Mouse (Mus musculus) right cerebral cortex, postnatal 14 days (tissue): ENCODE measurements around the gene Sept1.
"Not testable (repeated sequence)": the region's sequence is repeated elsewhere in the genome, so short reads cannot be mapped to it uniquely, and the experiment has no call there.

Experiments
- DNase-seq: peaks from one replicate; pipeline ENCODE4 v3.0.0; 2022

Sept1 gene

DNA sequence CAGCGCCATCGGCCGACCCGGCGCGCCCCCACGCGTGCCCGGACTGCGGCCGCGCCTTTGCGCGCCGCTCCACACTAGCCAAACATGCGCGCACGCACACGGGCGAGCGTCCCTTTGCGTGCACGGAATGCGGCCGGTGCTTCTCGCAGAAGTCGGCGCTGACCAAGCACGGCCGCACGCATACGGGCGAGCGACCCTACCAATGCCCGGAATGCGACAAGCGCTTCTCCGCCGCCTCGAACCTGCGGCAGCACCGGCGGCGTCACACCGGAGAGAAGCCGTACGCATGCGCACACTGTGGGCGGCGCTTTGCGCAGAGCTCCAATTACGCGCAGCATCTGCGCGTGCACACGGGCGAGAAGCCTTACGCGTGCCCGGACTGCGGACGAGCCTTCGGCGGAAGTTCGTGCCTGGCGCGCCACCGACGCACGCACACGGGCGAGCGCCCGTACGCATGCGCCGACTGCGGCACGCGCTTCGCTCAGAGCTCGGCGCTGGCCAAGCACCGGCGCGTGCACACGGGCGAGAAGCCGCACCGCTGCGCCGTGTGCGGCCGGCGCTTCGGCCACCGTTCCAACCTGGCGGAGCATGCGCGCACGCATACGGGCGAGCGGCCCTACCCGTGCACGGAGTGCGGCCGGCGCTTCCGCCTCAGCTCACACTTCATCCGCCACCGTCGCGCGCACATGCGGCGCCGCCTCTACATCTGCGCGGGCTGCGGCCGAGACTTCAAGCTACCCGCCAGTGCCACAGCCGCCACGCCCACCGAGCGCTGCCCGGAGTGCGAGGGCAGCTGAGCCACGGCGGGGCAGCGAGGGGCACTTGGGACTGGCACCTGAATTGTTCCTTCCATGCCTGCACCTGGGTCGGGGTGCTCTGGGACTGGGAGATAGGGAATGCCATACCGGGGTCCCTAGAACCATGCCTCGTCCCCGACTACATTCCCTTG is 21.2 kb upstream of the Sept1 start:
- peak; percentile 97 for DNase-seq

- no peak for DNase-seq
Measured at GRCm38 (mm10) chr7:127253341-127253740, 20.4 kb upstream of the Sept1 start.

DNA sequence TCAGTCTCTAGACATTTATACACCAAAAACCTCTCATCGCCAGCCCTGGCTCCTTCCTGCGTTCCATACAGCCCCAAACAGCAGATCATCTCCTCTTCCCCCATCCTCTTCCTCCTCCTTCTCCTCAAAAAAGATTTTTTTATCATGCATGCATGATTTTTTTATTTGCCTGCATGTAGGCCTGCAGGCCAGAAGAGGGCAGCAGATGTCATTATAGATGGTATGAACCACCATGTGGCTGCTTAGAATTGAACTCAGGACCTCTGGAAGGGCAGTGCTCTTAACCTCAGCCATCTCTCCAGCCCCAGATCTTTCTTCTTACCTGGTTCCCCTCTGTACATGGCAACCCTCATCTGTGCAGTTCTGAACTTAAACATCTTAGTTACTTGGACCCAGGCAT is 19.5 kb upstream of the Sept1 start:
- DNase-seq = no peak

GRCm38 (mm10) chr7:127250511-127250910 is 17.6 kb upstream of the Sept1 start:
- DNase-seq = not testable (repeated sequence)

GRCm38 (mm10) chr7:127244658-127245510 is 12.0 kb upstream of the Sept1 start:
- no peak for DNase-seq

DNA sequence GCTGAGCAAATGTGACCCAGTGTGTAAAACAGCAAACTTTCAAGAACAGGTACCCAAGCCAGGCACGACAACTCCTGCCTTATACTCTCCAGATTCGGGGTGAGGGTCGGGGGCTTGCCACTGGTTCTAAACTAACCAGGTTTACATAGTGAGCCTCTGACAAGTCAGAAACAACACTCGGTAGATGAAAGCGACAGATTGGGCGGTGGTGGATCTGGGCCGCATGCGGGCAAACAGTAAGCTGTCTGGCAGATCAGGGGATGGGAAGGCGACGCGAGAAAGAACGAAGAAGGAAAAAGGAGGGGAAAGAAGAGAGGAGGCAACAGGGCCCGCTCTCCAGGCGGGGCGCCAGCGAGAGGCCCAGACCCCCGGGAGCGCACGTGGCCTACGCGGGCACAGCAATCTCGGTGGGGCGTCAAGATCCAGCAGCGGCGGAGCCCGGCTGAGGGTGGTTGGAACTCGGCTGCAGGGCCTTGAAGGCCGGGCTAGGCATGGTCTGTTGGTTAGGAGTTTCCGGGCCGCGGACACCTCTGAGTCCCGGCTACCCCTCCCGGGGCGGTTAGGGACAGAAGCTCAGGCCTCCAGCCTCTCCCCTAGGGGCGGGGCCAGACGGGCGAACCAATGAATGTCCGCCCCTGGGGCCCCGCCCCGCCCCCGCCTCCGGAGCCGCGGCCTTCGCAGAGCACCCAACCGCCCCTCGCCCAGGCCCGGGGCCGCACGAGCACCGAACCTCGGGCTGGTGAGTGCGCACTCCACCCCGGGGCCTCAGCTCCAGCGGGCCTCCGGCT is 11.1 kb upstream of the Sept1 start, which contains the start of gene Zfp771:
TSS of gene Zfp771 (plus strand) at position 405 of the 788 bp plus-strand sequence.
- DNase-seq = peak; percentile 94

DNA sequence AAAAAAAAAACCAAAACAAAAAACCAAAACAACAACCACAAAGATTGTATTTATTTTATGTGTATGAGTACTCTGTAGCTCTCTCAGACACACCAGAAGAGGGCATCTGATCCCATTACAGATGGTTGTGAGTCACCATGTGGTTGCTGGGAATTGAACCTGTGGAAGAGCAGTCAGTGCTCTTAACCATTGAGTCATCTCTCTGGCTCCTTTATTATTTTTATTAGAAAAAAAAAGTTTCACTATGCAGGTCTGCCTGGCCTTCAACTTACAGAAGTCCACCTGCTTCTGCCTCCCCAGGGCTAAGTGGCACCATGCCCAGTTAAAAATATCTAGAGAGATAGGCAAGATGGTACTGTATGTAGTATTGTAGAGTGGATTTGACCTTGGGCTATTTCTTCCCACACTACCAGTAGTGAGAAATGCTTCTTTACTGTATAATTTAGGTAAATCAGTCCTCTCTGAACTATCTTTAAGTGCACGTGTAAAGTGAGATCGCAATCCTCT is 10.5 kb upstream of the Sept1 start:
- no peak for DNase-seq

DNA sequence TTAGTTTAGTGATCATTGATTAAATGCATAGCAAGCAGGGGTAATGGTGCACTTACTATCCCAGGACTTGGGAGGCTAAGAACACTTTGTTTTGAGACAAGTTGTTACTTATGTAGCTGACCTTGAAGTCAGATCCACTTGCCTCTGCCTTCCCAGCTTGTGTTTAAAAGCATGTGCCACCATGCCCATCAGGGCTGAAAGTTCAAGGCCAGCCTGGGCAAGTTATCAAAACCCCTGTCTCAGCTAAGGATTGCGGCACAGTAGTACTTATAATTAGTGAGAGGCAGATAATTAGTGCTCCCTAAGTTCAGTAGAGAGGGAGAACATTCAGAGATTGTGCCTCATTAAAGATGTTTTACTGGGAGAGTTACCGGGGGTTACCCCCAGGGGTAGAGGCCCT is 1.8 kb upstream of the Sept1 start:
- DNase-seq = no peak

GRCm38 (mm10) chr7:127233765-127234164 is 835 bp upstream of the Sept1 start:
- DNase-seq = no peak

- DNase-seq = no peak
Measured at GRCm38 (mm10) chr7:127233368-127233749, 429 bp upstream of the Sept1 start.

- DNase-seq = no peak
Measured at GRCm38 (mm10) chr7:127231826-127232621, 906 bp downstream of the Sept1 start.

- DNase-seq = no peak
Measured at GRCm38 (mm10) chr7:127231376-127231775, 1.6 kb downstream of the Sept1 start.

- DNase-seq = peak; percentile 84
Measured at GRCm38 (mm10) chr7:127228615-127229303, 4.2 kb downstream of the Sept1 start.

GRCm38 (mm10) chr7:127225147-127225995 is 7.6 kb downstream of the Sept1 start:
- no peak for DNase-seq

- DNase-seq = no peak
Measured at GRCm38 (mm10) chr7:127224616-127225015, 8.3 kb downstream of the Sept1 start.

DNA sequence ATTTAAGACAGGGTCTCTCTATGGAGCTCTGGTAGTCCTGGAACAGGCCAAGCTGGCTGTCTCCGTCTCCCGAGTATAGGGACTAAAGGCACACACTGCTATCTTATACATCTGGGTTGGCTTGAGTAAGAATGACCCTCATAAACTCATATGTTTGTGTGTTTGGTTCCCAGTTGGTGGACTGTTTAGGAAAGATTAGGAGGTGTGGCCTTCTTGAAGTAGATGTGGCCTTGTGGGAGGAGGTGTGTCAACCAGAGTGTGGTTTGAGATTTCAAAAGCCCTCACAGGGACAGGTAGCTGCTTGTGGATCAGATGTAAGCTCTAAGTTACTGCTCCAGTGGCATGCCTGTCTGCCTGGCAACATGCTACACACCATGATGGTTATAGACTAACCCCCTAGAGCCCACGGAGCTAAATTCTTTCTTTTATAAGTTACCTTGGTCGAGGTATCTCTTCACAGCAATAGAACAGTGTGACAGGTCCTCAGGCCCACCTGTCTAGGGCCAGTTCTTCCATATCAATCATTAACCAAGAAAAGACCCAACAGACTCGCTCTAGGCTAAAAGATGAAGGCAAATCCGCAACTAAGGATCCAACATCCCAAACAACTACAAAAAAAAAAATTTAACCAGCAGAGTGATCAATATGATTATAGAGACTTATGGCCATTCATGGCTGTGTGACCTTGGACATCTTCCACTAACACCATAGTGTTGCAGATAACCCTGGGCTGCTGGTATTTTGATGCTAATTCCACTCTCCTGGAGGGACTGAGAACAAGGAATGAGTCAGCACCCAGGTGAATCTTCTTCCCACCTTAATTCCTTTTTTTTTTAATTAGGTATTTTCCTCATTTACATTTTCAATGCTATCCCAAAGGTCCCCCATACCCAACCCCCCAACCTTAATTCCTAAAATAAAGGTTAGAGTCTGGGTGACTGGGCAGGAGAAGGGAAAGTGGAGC is 9.1 kb downstream of the Sept1 start:
- DNase-seq = no peak

DNA sequence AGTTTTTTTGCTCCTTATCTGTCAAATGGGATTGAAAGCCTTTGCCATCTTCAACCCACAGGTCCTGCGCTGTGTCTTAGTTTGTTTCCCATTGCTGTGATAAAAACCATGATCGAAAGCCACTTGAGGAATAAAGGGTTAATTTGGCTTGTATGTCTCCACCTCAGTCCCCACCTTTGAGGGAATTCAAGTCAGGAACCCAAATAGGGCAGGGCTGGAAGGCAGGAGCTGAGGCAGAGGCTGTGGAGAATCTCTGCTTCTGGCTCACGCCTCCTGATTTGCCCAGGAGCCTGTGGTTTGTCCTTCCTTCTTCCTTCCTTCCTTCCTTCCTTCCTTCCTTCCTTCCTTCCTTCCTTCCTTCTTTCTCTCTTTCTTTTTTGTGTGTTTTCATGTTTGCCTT is 9.8 kb downstream of the Sept1 start:
- DNase-seq = no peak

- no peak for DNase-seq
Measured at GRCm38 (mm10) chr7:127220440-127220839, 12.5 kb downstream of the Sept1 start.

DNA sequence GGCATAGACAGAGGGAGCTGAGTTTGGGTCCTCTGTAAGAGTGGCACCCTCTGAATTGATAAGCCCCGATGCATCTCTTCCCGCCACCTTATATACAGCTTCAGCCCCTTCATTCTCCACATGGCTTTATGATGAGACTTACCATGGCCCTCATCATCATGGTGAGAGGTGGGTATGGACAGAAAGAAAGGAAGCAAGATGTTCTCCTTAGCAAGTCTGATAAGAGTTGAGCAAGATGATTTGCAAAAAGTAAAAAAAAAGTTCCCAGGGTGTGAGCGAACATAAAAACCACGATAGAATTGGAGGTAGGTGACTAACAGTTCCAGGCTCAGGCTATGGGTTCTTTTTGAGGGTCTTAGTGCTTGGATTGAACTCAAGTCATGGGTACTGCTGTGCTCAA is 14.3 kb downstream of the Sept1 start:
- DNase-seq = no peak
